Mouse (Mus musculus) thymus, adult 2 months (tissue): ENCODE measurements at regions not wholly inside any gene's neighbourhood (a gene's known extent, or its start where the extent isn't known, plus 50 kb on each side); places are given as distances from the start of the nearest gene placed in this dataset.

ENCODE experiments used
- CTCF ChIP-seq: fragments of 200-500 bp; IDR thresholded peaks from 2 replicates; pipeline ENCODE4 v1.5.1; 2012; ENCODE audit warnings: mild to moderate bottlenecking, control low read depth, low read length, moderate library complexity, borderline replicate concordance; ENCODE audit not compliant: control insufficient read depth, poor library complexity, insufficient read depth; ENCODE audit errors: extremely low read depth
- POLR2A ChIP-seq: fragments of 200-500 bp; IDR thresholded peaks from 2 replicates; pipeline ENCODE4 v1.6.1; 2012; ENCODE audit warnings: mild to moderate bottlenecking, low read length, control low read depth, moderate library complexity; ENCODE audit not compliant: control insufficient read depth, poor library complexity, insufficient read depth; ENCODE audit errors: extremely low read depth

- TF ChIP-seq CTCF: no peak
- no peak for TF ChIP-seq POLR2A
Observed at GRCm38 (mm10) chr14:47877167-47877566, 228.9 kb downstream of the Ktn1 start.
